Mouse (Mus musculus) heart, embryonic 12.5 days (tissue): ENCODE data around the gene Arhgap9. TPM values are rescaled to one million over a fixed set of nuclear protein-coding genes. Genes with fewer than 3 reads are reported as not detected.

Source experiments
- ATAC-seq: fragments of 200-750 bp; cut with Nextera tagmentation; 2 replicates; pipeline ENCODE4 v1.8.0; 2017; ENCODE audit warnings: moderate TSS enrichment, moderate library complexity; ENCODE audit not compliant: insufficient number of reproducible peaks, low FRiP score
- H3K27ac ChIP-seq: fragments of 300-500 bp; sonication (generic); 2 replicates; pipeline ENCODE4 v1.5.1; 2016; ENCODE audit warnings: mild to moderate bottlenecking, moderate library complexity; ENCODE audit not compliant: poor library complexity, severe bottlenecking
- H3K27me3 ChIP-seq: fragments of 300-500 bp; sonication (generic); replicated peaks from 2 replicates; pipeline ENCODE4 v1.6.1; 2016; ENCODE audit warnings: mild to moderate bottlenecking, moderate library complexity
- H3K36me3 ChIP-seq: fragments of 300-500 bp; sonication (generic); 2 replicates; pipeline ENCODE4 v1.6.1; 2016; ENCODE audit warnings: mild to moderate bottlenecking, moderate library complexity
- H3K4me1 ChIP-seq: fragments of 300-500 bp; sonication (generic); replicated peaks from 2 replicates; pipeline ENCODE4 v1.6.1; 2016; ENCODE audit warnings: mild to moderate bottlenecking
- H3K4me2 ChIP-seq: fragments of 300-500 bp; sonication (generic); 2 replicates; pipeline ENCODE4 v1.6.1; 2016; ENCODE audit warnings: mild to moderate bottlenecking, moderate library complexity
- H3K4me3 ChIP-seq: fragments of 300-500 bp; sonication (generic); 2 replicates; pipeline ENCODE4 v1.5.1; 2016; ENCODE audit warnings: mild to moderate bottlenecking
- H3K9ac ChIP-seq: fragments of 300-500 bp; sonication (generic); 2 replicates; pipeline ENCODE4 v1.6.1; 2016; ENCODE audit warnings: mild to moderate bottlenecking, moderate library complexity
- H3K9me3 ChIP-seq: fragments of 300-500 bp; sonication (generic); replicated peaks from 2 replicates; pipeline ENCODE4 v1.6.1; 2016; ENCODE audit warnings: mild to moderate bottlenecking, moderate library complexity
- WGBS: fragments of 180-500 bp; shearing (Covaris S2); methylation state at CpG from one replicate; pipeline ENCODE4 v1.1.7; 2016; 5-methylcytosine and 5-hydroxymethylcytosine counted together
- polyA plus RNA-seq: library from polyadenylated mRNA; unstranded; fragments of >200 nt; fragmentation: Nextera tagmentation; extraction: Ambion mirVana; gene quantifications from 2 replicates; pipeline ENCODE4 v1.2.1, GENCODE M21; 2016

Arhgap9 gene
- polyA plus RNA-seq, 1 experiment from 2014 or later, result 1.8 TPM

GRCm38 (mm10) chr10:127350594-127351284 lies 29.0 kb downstream of the Arhgap9 start:
- Histone ChIP-seq H3K4me3 (peak overlapping the region; percentile 30), H3K27me3 (peaks cover 15% of the 10 kb centered on the region), H3K9me3 (no peaks in the 10 kb centered on the region), H3K4me1 (peaks cover 8% of the 10 kb centered on the region; the same call in 1 of the 2 replicates), H3K36me3 (no peaks in the 10 kb centered on the region), H3K9ac (peak overlapping the region; percentile 57; the same call in 1 of the 2 replicates), H3K27ac (no peak overlapping the region), H3K4me2 (peak overlapping the region; percentile 65)
- peak; percentile 58 for ATAC-seq
- 10% methylated on average over 24 of the region's 24 CpGs for WGBS

GRCm38 (mm10) chr10:127351285-127351595 lies 29.5 kb downstream of the Arhgap9 start:
- no peaks in the 10 kb centered on the region for H3K36me3 ChIP-seq
- H3K27ac ChIP-seq, result no peak overlapping the region
- peak overlapping the region; percentile 57; the same call in 1 of the 2 replicates for H3K9ac ChIP-seq
- H3K4me2 ChIP-seq, result peak overlapping the region; percentile 65; the same call in 1 of the 2 replicates
- H3K9me3 ChIP-seq, result no peaks in the 10 kb centered on the region
- 76% methylated on average over 8 of the region's 8 CpGs for WGBS
- H3K4me1 ChIP-seq, result peaks cover 8% of the 10 kb centered on the region; the same call in 1 of the 2 replicates
- peaks cover 15% of the 10 kb centered on the region for H3K27me3 ChIP-seq
- no peak for ATAC-seq
- H3K4me3 ChIP-seq, result no peak overlapping the region; the same call in 1 of the 2 replicates

GRCm38 (mm10) chr10:127351719-127352118 lies 30.0 kb downstream of the Arhgap9 start:
- H3K27me3 ChIP-seq, result peaks cover 15% of the 10 kb centered on the region
- no peak overlapping the region for H3K27ac ChIP-seq
- H3K4me1 ChIP-seq, result peaks cover 8% of the 10 kb centered on the region; the same call in 1 of the 2 replicates
- H3K9me3 ChIP-seq, result no peaks in the 10 kb centered on the region
- H3K9ac ChIP-seq, result no peak overlapping the region
- ATAC-seq, result no peak
- no peak overlapping the region for H3K4me3 ChIP-seq
- H3K4me2 ChIP-seq, result no peak overlapping the region
- WGBS, result 64% methylated on average over 8 of the region's 8 CpGs
- H3K36me3 ChIP-seq, result no peaks in the 10 kb centered on the region

- Histone ChIP-seq H3K4me2 (no peak overlapping the region), H3K27ac (no peak overlapping the region), H3K36me3 (no peaks in the 10 kb centered on the region), H3K4me1 (peaks cover 8% of the 10 kb centered on the region; the same call in 1 of the 2 replicates), H3K4me3 (no peak overlapping the region), H3K9ac (no peak overlapping the region), H3K9me3 (no peaks in the 10 kb centered on the region), H3K27me3 (peaks cover 15% of the 10 kb centered on the region)
- no peak for ATAC-seq
- WGBS, result 84% methylated on average over 9 of the region's 9 CpGs
Measured at GRCm38 (mm10) chr10:127352187-127352586, 30.4 kb downstream of the Arhgap9 start.

GRCm38 (mm10) chr10:127352766-127353165 lies 31.0 kb downstream of the Arhgap9 start:
- Histone ChIP-seq H3K4me2 (no peak overlapping the region), H3K4me3 (no peak overlapping the region), H3K36me3 (no peaks in the 10 kb centered on the region), H3K4me1 (peaks cover 8% of the 10 kb centered on the region; the same call in 1 of the 2 replicates), H3K9me3 (no peaks in the 10 kb centered on the region), H3K27ac (no peak overlapping the region), H3K9ac (no peak overlapping the region), H3K27me3 (peaks cover 15% of the 10 kb centered on the region)
- 85% methylated on average over 11 of the region's 11 CpGs for WGBS
- no peak for ATAC-seq

- WGBS, result 74% methylated on average over 18 of the region's 18 CpGs
- ATAC-seq, result no peak
- Histone ChIP-seq H3K4me3 (no peak within 1 kb of the TSS), H3K9me3 (no peaks in the 10 kb centered on the region), H3K27ac (no peak within 1 kb of the TSS), H3K4me2 (no peak within 1 kb of the TSS), H3K36me3 (no peaks in the 10 kb centered on the region), H3K27me3 (peaks cover 15% of the 10 kb centered on the region), H3K4me1 (peaks cover 8% of the 10 kb centered on the region; the same call in 1 of the 2 replicates), H3K9ac (no peak within 1 kb of the TSS)
Measured at GRCm38 (mm10) chr10:127353909-127354895, 32.4 kb downstream of the Arhgap9 start, which contains the start of gene Inhbe. Inhbe (minus strand) TSS chr10:127354411.

GRCm38 (mm10) chr10:127355336-127355735 lies 33.6 kb downstream of the Arhgap9 start:
- 83% methylated on average over 10 of the region's 10 CpGs for WGBS
- H3K9ac ChIP-seq, result no peak overlapping the region
- H3K9me3 ChIP-seq, result no peaks in the 10 kb centered on the region
- H3K4me1 ChIP-seq, result peaks cover 8% of the 10 kb centered on the region; the same call in 1 of the 2 replicates
- H3K27ac ChIP-seq, result no peak overlapping the region
- ATAC-seq, result no peak
- no peak overlapping the region for H3K4me2 ChIP-seq
- peaks cover 15% of the 10 kb centered on the region for H3K27me3 ChIP-seq
- no peaks in the 10 kb centered on the region for H3K36me3 ChIP-seq
- H3K4me3 ChIP-seq, result no peak overlapping the region

- Histone ChIP-seq H3K27ac (no peak overlapping the region), H3K9me3 (peaks cover 4% of the 10 kb centered on the region; the same call in 1 of the 2 replicates), H3K36me3 (no peaks in the 10 kb centered on the region), H3K4me1 (no peaks in the 10 kb centered on the region), H3K9ac (no peak overlapping the region), H3K27me3 (no peaks in the 10 kb centered on the region; the same call in 1 of the 2 replicates), H3K4me3 (no peak overlapping the region), H3K4me2 (no peak overlapping the region)
- ATAC-seq, result no peak
- WGBS, result 73% methylated on average over 3 of the region's 3 CpGs
Measured at GRCm38 (mm10) chr10:127360714-127361113, 39.0 kb downstream of the Arhgap9 start.

- Histone ChIP-seq H3K4me2 (no peak overlapping the region), H3K27me3 (no peaks in the 10 kb centered on the region), H3K4me1 (no peaks in the 10 kb centered on the region), H3K36me3 (no peaks in the 10 kb centered on the region), H3K9me3 (peaks cover 3% of the 10 kb centered on the region; the same call in 1 of the 2 replicates), H3K4me3 (no peak overlapping the region), H3K9ac (no peak overlapping the region), H3K27ac (no peak overlapping the region)
- WGBS, result 64% methylated on average over 5 of the region's 5 CpGs
- no peak for ATAC-seq
Measured at GRCm38 (mm10) chr10:127367116-127367515, 45.4 kb downstream of the Arhgap9 start.

- H3K4me1 ChIP-seq, result no peaks in the 10 kb centered on the region
- no peaks in the 10 kb centered on the region for H3K9me3 ChIP-seq
- no peaks in the 10 kb centered on the region for H3K27me3 ChIP-seq
- no peaks in the 10 kb centered on the region for H3K36me3 ChIP-seq
- ATAC-seq, result no peak
- H3K4me2 ChIP-seq, result no peak overlapping the region
- WGBS, result 82% methylated on average over 2 of the region's 2 CpGs
- no peak overlapping the region for H3K27ac ChIP-seq
- no peak overlapping the region for H3K4me3 ChIP-seq
- H3K9ac ChIP-seq, result no peak overlapping the region
Measured at GRCm38 (mm10) chr10:127368273-127368672, 46.5 kb downstream of the Arhgap9 start.
